Mouse (Mus musculus) effector memory CD4-positive, alpha-beta T cell, adult 5 months (primary cell): ENCODE measurements around the gene Tas2r109. TPM values are rescaled to one million over a fixed set of nuclear protein-coding genes. Genes with fewer than 3 reads are reported as not detected.

Experiments used
- polyA plus RNA-seq: library from polyadenylated mRNA; unstranded; fragments of 100-300 nt; shearing (Covaris generic); gene quantifications from one replicate; pipeline ENCODE4 v1.2.1, GENCODE M21; 2017

Gene Tas2r109
- not detected for polyA plus RNA-seq

DNA sequence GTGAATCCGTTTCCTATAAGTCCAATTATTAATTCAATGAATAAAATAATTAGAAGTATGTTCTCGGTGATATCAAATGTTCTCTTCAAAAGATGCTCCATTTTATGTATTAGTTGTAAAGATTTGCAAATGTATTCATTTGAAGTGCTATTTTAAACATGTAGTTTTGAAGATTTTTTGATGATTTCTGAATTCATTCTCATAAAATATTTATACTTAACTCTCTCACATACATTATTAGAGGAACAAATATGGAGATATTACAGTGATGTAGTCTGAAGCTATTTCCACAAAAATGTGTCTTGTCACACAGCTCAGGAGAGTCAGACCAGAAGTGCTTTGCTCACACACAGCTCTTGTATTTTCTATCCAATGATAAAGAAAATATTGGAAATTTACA lies at the start of gene Tas2r109:
Gene Tas2r109 (minus strand): TSS at position 101 of the 400 bp plus-strand sequence.

DNA sequence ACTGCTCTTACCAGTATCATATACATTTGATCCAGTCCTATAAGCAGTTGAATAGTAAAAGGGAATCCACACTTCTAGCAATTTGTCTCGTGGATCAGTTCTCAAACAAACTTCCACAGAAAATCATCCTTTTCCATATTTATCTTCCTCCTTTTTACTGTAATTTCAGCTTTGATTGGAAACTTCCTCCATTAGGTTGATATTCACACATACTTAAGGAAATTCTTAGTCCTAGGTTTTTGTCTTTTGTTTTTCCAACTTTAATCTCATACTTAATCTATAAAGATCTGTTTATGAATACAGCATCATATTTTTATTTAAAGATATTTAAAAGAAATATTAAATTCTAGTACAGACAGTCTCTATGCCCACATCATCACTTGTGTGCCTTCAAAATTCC lies 22.9 kb downstream of the Tas2r109 start, which contains the start of gene Tas2r131:
Gene Tas2r131 (minus strand): TSS at position 101 of the 400 bp plus-strand sequence.

DNA sequence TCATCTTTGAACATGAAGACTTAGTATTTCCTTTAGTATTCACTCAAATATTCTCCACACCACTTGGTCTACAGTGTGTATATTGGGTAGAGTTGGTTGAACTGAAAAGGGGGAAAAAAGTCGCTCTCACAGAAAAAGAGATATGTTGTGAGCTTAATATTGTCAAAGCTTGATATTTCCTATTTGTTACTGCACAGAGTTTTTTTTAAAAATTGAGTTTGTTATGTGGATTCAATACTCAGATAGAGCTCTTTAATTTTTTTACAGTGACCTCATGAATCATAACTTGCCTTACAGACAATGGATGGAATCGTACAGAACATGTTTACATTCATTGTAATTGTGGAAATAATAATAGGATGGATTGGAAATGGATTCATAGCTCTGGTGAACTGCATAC lies 30.0 kb downstream of the Tas2r109 start, which contains the start of gene Tas2r129:
Gene Tas2r129 (plus strand): TSS at position 301 of the 400 bp plus-strand sequence.

Other genes with a start within 250 kb of the Tas2r109 start
- not detected for gene Tas2r115, start 242.9 kb downstream of the Tas2r109 start, polyA plus RNA-seq
- gene Tas2r124, start 226.2 kb downstream of the Tas2r109 start, polyA plus RNA-seq: not detected
- gene Tas2r102, start 218.8 kb downstream of the Tas2r109 start, polyA plus RNA-seq: not detected
- not detected for gene Tas2r136, start 202.8 kb downstream of the Tas2r109 start, polyA plus RNA-seq
- gene Tas2r117, start 178.1 kb downstream of the Tas2r109 start, polyA plus RNA-seq: not detected
- gene Tas2r123, start 133.8 kb downstream of the Tas2r109 start, polyA plus RNA-seq: not detected
- not detected for gene Tas2r116, start 125.5 kb downstream of the Tas2r109 start, polyA plus RNA-seq
- gene Tas2r110, start 113.0 kb downstream of the Tas2r109 start, polyA plus RNA-seq: not detected
- not detected for gene Tas2r113, start 88.0 kb downstream of the Tas2r109 start, polyA plus RNA-seq
- not detected for gene Tas2r125, start 71.3 kb downstream of the Tas2r109 start, polyA plus RNA-seq
- gene Tas2r129, start 29.9 kb downstream of the Tas2r109 start, polyA plus RNA-seq: not detected
- not detected for gene Tas2r131, start 23.0 kb downstream of the Tas2r109 start, polyA plus RNA-seq
- gene Tas2r103, start 56.1 kb upstream of the Tas2r109 start, polyA plus RNA-seq: not detected
- gene Tas2r140, start 74.9 kb upstream of the Tas2r109 start, polyA plus RNA-seq: not detected
- 25.1 TPM for gene Smim10l1, start 123.9 kb upstream of the Tas2r109 start, polyA plus RNA-seq